Mouse (Mus musculus) skeletal muscle tissue, postnatal 0 days (tissue): ENCODE results near the gene Nubp1. TPM values are rescaled to one million over a fixed set of nuclear protein-coding genes. Genes with fewer than 3 reads are reported as not detected.

Source experiments
- polyA plus RNA-seq: library from polyadenylated mRNA; unstranded; fragments of >200 nt; fragmentation: Nextera tagmentation; extraction: Ambion mirVana; gene quantifications from 2 replicates; pipeline ENCODE4 v1.2.1, GENCODE M21; 2015

The Nubp1 gene
- 17.2 and 17.4 TPM in 2 replicates for polyA plus RNA-seq

DNA sequence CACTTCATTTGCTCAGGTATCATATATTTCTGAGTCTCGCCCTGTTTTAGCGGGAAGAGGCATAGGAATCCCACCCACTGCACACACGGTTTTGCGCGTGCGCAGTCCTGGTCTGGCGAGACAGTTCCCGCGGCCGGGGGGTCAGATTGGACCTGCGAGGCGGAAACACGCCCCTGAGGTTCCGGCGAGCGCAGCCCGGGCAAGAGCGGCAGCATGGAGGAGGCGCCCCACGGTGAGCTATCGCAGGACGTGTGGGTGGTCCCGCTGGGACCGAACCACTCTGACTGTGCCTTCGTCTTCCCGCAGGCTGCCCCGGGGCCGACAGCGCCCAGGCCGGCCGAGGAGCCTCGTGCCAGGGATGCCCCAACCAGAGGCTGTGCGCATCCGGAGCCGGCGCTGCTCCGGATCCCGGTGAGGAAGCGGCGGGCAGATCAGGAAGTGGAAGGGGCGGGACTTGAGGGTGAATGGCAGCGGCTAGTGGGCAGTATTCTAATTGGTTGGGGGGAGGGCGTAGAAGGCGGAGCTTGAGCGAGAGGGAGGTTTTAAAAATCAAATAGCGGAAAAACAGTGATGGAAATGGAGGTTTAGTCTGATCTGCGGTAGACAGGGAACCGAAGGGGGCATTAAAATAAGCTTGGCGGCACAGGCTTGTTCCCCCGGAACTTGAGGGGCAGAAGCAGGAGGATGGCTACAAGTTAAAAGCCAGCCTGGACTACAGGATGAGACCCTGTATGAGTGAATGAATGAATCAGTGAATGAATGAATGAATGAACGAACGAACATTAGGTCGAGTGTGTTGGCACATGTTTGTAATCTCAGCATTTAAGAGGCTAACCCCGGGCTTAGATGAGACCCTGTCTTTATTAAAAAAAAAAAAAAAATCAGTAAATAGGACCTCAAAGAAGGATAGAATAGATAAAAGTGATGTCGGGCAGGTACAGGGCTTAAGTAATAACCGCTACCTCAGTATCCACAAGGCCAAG, at the start of gene Nubp1:
Gene Nubp1 (plus strand): TSS at position 185 of the 983 bp plus-strand sequence.

GRCm38 (mm10) chr16:10394699-10395540, 16.8 kb upstream of the Nubp1 start, which contains the start of gene Tekt5:
Tekt5 (minus strand) TSS chr16:10395490.

DNA sequence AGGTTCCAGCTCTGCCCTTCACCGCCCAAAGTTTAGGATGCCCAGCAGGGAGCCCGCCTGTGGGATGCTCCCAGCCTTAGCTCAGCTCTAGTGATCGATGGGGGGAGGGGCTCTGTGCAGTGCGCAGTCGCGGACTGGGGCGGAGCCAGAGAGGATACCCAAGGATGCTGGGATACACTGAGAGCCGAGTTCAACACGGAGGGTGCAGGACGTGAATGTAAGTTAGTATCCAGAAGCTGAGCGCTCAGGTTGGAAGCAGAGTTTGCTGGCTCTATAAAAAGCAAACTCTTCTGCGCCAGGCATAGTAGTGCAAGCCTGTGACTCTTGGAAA, 35.5 kb downstream of the Nubp1 start, which contains the start of gene Tvp23a:
Gene Tvp23a (minus strand): TSS at position 99 of the 331 bp plus-strand sequence.

Other genes starting within 250 kb of the Nubp1 start
- gene Rpl39l, start 241.7 kb upstream of the Nubp1 start, polyA plus RNA-seq, result 1.9 and 4.6 TPM in 2 replicates
- 0.17 and 0.26 TPM in 2 replicates for gene Atf7ip2, start 219.2 kb upstream of the Nubp1 start, polyA plus RNA-seq
- gene Emp2, start 98.0 kb upstream of the Nubp1 start, polyA plus RNA-seq, result 24.9 and 25.3 TPM in 2 replicates
- gene Tekt5, start 16.5 kb upstream of the Nubp1 start, polyA plus RNA-seq, result 7.6 TPM in 2 replicates
- gene Tvp23a, start 35.4 kb downstream of the Nubp1 start, polyA plus RNA-seq, result 1.9 and 2.7 TPM in 2 replicates
- 0.11 and 0.21 TPM in 2 replicates for gene Ciita, start 68.1 kb downstream of the Nubp1 start, polyA plus RNA-seq
- 24.3 and 26.4 TPM in 2 replicates for gene Dexi, start 131.1 kb downstream of the Nubp1 start, polyA plus RNA-seq
- gene Clec16a, start 133.4 kb downstream of the Nubp1 start, polyA plus RNA-seq, result 28.0 and 28.1 TPM in 2 replicates